Mouse (Mus musculus): ENCODE data around the gene Tmem201. TPM values are rescaled to one million over a fixed set of nuclear protein-coding genes. Genes with fewer than 3 reads are reported as not detected.
A peak's percentile ranks its signal among the peaks of the same experiment; 100 is the strongest.

Tmem201 gene
- polyA plus RNA-seq, 1 experiment: 34.0 TPM

GRCm38 (mm10) chr4:149696189-149696971 is 41.5 kb downstream of the Tmem201 start:
- Histone ChIP-seq H3K4me1 (ENCODE audit: control insufficient read depth, insufficient read depth, low read length) (peaks cover 4% of the 10 kb centered on the region), H3K4me3 (replicated peaks; ENCODE audit: extremely low read depth, low read depth, low read length) (peak overlapping the region; percentile 36)
- DNase-seq: no peak
- WGBS: 36% methylated on average over 16 of the region's 16 CpGs
- TF ChIP-seq POLR2A (IDR thresholded peaks at IDR 0.05; ENCODE audit: borderline replicate concordance, extremely low read depth, low read depth, low read length) (no peak), CTCF (IDR thresholded peaks at IDR 0.05; ENCODE audit: insufficient read depth, low read length) (no peak)

- peaks cover 1% of the 10 kb centered on the region; the same call in 1 of the 2 replicates for H3K4me1 ChIP-seq (ENCODE audit: control insufficient read depth, insufficient read depth, low read length)
- DNase-seq: no peak
- WGBS: 71% methylated on average over 8 of the region's 8 CpGs
- no peak overlapping the region for H3K4me3 ChIP-seq (replicated peaks; ENCODE audit: extremely low read depth, low read depth, low read length)
- TF ChIP-seq POLR2A (IDR thresholded peaks at IDR 0.05; ENCODE audit: borderline replicate concordance, extremely low read depth, low read depth, low read length) (no peak), CTCF (IDR thresholded peaks at IDR 0.05; ENCODE audit: insufficient read depth, low read length) (no peak)
These were observed 46.5 kb downstream of the Tmem201 start for GRCm38 (mm10) chr4:149691368-149691767.

GRCm38 (mm10) chr4:149690828-149691280 is 47.0 kb downstream of the Tmem201 start:
- H3K4me3 ChIP-seq (replicated peaks; ENCODE audit: extremely low read depth, low read depth, low read length): no peak overlapping the region
- no peak for DNase-seq
- H3K4me1 ChIP-seq (ENCODE audit: control insufficient read depth, insufficient read depth, low read length): no peaks in the 10 kb centered on the region
- TF ChIP-seq CTCF (IDR thresholded peaks at IDR 0.05; ENCODE audit: insufficient read depth, low read length): no peak
- no peak for TF ChIP-seq POLR2A (IDR thresholded peaks at IDR 0.05; ENCODE audit: borderline replicate concordance, extremely low read depth, low read depth, low read length)
- 79% methylated on average over 8 of the region's 8 CpGs for WGBS

- H3K4me1 ChIP-seq (ENCODE audit: control insufficient read depth, insufficient read depth, low read length): no peaks in the 10 kb centered on the region
- TF ChIP-seq POLR2A (IDR thresholded peaks at IDR 0.05; ENCODE audit: borderline replicate concordance, extremely low read depth, low read depth, low read length): no peak
- TF ChIP-seq CTCF (IDR thresholded peaks at IDR 0.05; ENCODE audit: insufficient read depth, low read length): no peak
- 56% methylated on average over 12 of the region's 12 CpGs for WGBS
- no peak for DNase-seq
- no peak overlapping the region for H3K4me3 ChIP-seq (replicated peaks; ENCODE audit: extremely low read depth, low read depth, low read length)
These were observed 47.8 kb downstream of the Tmem201 start for GRCm38 (mm10) chr4:149689822-149690700.

- 81% methylated on average over 14 of the region's 14 CpGs for WGBS
- DNase-seq: no peak
- no peak overlapping the region for H3K4me3 ChIP-seq (replicated peaks; ENCODE audit: extremely low read depth, low read depth, low read length)
- H3K4me1 ChIP-seq (ENCODE audit: control insufficient read depth, insufficient read depth, low read length): no peaks in the 10 kb centered on the region
- TF ChIP-seq CTCF (IDR thresholded peaks at IDR 0.05; ENCODE audit: insufficient read depth, low read length): no peak
- TF ChIP-seq POLR2A (IDR thresholded peaks at IDR 0.05; ENCODE audit: borderline replicate concordance, extremely low read depth, low read depth, low read length): no peak
These were observed 49.0 kb downstream of the Tmem201 start for GRCm38 (mm10) chr4:149688861-149689260.

- no peak for DNase-seq
- Histone ChIP-seq H3K4me3 (replicated peaks; ENCODE audit: extremely low read depth, low read depth, low read length) (no peak overlapping the region), H3K4me1 (ENCODE audit: control insufficient read depth, insufficient read depth, low read length) (no peaks in the 10 kb centered on the region)
- 70% methylated on average over 11 of the region's 11 CpGs for WGBS
- TF ChIP-seq POLR2A (IDR thresholded peaks at IDR 0.05; ENCODE audit: borderline replicate concordance, extremely low read depth, low read depth, low read length) (no peak), CTCF (IDR thresholded peaks at IDR 0.05; ENCODE audit: insufficient read depth, low read length) (no peak)
These were observed 52.8 kb downstream of the Tmem201 start for GRCm38 (mm10) chr4:149684841-149685623.

- H3K4me3 ChIP-seq (replicated peaks; ENCODE audit: extremely low read depth, low read depth, low read length): no peak overlapping the region
- no peaks in the 10 kb centered on the region for H3K4me1 ChIP-seq (ENCODE audit: control insufficient read depth, insufficient read depth, low read length)
- DNase-seq: no peak
- TF ChIP-seq CTCF (IDR thresholded peaks at IDR 0.05; ENCODE audit: insufficient read depth, low read length) (no peak), POLR2A (IDR thresholded peaks at IDR 0.05; ENCODE audit: borderline replicate concordance, extremely low read depth, low read depth, low read length) (no peak)
- WGBS: 31% methylated on average over 7 of the region's 7 CpGs
These were observed 54.0 kb downstream of the Tmem201 start for GRCm38 (mm10) chr4:149683875-149684274.

- DNase-seq: no peak
- Histone ChIP-seq H3K4me3 (replicated peaks; ENCODE audit: extremely low read depth, low read depth, low read length) (no peak overlapping the region), H3K4me1 (ENCODE audit: control insufficient read depth, insufficient read depth, low read length) (peaks cover 2% of the 10 kb centered on the region; the same call in 1 of the 2 replicates)
- 31% methylated on average over 11 of the region's 11 CpGs for WGBS
- no peak for TF ChIP-seq CTCF (IDR thresholded peaks at IDR 0.05; ENCODE audit: insufficient read depth, low read length)
- TF ChIP-seq POLR2A (IDR thresholded peaks at IDR 0.05; ENCODE audit: borderline replicate concordance, extremely low read depth, low read depth, low read length): no peak
These were observed 58.6 kb downstream of the Tmem201 start for GRCm38 (mm10) chr4:149679056-149679770.

All from lung, adult 2 months (tissue).